Mouse (Mus musculus): ENCODE results near the gene Lsr.
"Not testable (repeated sequence)": the region's sequence is repeated elsewhere in the genome, so short reads cannot be mapped to it uniquely, and the experiment has no call there.

Lsr gene

GRCm38 (mm10) chr7:30962862-30963261 lies 10.4 kb downstream of the Lsr start:
- DNase-seq (ENCODE audit: low spot score) = no peak

GRCm38 (mm10) chr7:30959786-30960349 lies 13.4 kb downstream of the Lsr start:
- DNase-seq (ENCODE audit: low spot score) = no peak

DNA sequence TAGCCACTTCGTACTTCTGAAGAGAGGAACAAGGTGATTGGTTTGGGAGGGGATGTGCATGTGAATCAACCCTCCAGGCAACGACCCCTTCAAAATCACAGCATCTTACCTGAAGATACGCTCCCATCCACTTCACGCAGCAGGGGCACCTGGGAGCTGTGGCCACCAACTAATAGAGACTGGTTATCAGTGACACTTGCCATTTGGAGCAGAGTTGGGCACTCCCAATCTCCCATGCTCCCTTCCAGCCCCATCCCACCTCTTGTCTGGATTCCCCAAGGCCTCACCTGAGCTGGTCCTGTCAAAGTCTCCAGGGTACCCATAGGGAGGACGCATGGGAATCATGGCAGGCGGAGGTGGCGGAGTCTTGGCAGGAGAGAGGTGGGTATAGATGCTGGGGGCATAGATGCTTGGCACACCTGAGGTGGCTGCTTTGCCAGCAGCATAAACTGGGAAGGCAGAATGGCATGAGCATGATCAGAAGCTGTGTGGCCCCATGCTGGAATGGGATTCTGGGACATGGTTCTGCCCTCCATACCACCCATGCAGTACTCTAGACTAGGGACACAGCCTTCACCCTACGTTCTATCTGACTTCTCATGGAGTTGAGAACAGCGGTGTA lies 14.3 kb downstream of the Lsr start:
- DNase-seq (ENCODE audit: low spot score) = no peak

GRCm38 (mm10) chr7:30958109-30958865 lies 15.0 kb downstream of the Lsr start:
- DNase-seq (ENCODE audit: low spot score) = peak; percentile 11

DNA sequence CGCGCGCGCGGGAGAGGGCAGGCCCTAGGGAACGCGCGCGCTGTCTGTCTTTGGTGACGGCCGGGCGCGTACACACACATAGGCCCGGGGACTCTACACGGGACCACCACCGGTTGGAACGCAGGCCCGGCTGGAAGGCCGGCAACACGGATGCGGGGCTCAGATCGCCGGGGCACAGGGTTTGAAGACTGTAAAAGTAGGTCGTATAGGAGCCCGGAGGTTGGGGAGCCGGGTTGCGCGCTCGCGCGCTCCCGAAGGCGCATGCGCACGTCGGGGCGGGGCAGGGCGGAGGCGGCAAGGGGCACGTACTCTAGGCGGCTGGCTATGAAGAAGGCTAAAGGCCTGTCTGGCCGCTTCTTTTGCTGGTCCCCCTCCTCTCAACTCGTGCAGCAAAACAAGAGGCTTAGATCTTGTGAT lies 15.9 kb downstream of the Lsr start:
- peak; percentile 88 for DNase-seq (ENCODE audit: low spot score)

DNA sequence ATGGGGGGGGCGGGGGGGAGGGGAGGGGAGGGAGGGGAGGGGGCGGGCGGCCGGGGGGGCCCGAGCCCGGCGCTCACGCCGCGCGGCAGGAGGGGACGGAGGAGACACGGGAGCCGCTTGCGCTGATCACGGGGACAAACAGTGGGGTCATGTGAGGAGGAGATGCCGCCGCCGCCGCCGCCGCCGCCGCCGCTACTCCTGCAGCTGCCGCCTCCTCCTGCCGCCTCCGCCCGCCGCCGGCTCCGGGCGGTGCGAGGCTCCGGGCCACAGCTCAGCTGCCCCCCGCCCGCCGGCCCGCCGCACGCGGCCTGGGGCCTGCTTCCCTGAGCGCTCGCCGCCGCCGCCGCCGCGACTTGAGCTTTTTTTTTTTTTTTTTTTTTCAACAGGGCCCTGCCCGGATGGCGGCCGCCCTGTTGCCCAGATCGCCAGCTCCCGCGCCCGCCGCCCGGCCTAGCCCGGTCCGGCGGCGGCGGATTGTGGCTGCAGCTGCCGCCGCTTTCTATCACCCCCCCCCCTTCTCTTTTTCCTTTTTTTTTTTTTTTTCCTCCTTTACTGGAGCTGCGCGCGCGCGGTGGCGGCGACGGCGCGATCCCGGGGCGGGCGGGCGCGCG lies 16.4 kb downstream of the Lsr start, which contains the start of gene Usf2:
Gene Usf2, minus strand, starts transcription at position 48 of the 611 bp plus-strand sequence.
- DNase-seq (ENCODE audit: low spot score) = peak; percentile 75

DNA sequence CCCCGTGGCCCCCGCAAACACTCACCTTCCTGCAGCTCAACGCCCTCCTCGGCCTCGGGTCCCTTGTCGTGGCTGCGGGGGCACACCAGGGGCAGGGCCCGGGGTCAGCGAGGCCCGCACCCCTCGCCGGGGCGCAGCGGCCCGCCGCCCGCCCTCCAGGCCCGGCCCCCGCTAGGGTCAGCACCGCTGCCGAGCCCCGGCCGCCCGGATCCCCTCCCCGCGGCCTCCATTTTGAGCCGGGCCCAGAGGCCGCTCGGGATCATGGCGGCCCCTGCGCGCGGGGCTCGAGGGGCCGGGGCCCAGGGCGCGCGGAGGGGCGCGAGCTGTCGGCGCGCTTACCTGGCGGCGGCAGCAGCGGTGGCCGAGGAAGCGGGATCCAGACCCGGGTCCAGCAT lies 16.9 kb downstream of the Lsr start:
- DNase-seq (ENCODE audit: low spot score) = peak; percentile 50

DNA sequence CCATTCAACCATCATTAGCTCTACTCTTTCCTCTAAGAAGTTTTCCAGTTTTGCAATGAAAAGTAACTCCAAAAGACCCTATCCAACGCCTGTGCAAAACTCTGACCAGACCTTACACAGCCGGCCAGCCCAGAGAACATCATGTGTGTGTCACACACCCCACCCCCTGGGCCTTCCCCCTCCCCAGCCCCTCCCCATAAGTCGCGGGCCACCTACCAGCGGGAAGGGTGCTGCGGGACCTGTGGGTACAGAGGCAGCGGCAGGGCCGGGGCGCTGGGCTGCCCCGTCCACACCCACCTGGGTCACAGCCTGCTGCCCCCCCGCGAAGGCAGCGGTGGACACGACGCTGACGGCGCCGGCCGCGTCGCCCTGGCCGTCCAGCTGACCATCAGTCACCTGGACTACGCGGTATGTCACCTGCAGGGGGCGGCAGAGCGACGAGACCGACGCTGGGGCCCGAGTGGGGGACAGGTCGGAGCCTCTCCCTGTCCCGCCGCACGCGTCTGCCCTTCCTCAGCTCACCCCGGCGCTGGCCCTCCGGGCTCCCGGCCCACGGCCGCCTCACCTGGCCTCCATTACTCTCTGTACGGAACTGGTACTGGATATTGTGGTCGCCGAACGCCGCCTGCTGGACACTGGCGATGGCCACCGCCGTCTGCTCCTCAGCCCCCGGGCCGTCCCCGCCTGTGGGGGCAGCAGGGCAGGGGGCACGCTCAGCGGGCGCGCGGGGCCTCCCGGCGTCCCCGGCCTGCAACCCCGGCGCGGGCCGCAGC lies 17.5 kb downstream of the Lsr start:
- peak; percentile 92 for DNase-seq (ENCODE audit: low spot score)

- no peak for DNase-seq (ENCODE audit: low spot score)
Measured at GRCm38 (mm10) chr7:30954971-30955520, 18.2 kb downstream of the Lsr start.

DNA sequence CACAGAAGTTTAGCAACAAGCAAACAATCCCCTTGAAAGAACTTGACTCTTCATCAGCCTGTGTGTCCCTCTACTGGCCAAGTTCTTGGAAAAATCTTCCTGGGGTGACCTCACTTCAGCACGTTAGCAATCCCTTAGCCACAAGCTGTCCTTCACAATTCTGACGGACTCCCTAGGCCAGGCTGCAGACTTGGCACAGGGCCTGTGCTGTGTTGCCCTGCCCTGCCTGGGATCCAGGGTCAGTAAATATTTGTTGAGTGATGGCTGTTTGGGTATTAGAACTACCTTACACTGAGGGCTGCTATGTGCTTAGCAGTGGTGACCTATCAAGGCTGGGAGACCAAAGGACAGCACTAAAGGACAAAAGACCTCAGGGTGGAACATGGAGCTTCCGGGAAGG lies 19.2 kb downstream of the Lsr start:
- no peak for DNase-seq (ENCODE audit: low spot score)

DNA sequence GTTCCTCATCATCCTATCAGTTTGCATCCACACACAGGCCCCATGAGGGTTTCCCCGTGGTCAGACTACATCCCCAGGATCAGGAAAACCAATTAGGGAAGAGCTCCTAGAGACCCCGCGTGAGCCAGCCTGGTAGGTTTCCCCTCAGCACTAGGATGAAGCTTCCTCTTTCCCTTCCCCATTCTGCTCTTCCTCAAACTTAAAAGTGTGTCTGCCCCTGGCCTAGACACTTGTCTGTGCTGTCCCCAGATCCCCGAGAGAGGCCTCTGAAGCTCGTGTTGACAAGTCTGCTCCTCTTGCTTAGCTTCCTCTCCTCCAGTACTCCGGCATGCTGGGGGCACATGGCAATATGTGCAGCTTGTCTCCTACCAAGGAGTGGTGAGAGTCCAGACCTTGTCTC lies 19.8 kb downstream of the Lsr start:
- no peak for DNase-seq (ENCODE audit: low spot score)

DNA sequence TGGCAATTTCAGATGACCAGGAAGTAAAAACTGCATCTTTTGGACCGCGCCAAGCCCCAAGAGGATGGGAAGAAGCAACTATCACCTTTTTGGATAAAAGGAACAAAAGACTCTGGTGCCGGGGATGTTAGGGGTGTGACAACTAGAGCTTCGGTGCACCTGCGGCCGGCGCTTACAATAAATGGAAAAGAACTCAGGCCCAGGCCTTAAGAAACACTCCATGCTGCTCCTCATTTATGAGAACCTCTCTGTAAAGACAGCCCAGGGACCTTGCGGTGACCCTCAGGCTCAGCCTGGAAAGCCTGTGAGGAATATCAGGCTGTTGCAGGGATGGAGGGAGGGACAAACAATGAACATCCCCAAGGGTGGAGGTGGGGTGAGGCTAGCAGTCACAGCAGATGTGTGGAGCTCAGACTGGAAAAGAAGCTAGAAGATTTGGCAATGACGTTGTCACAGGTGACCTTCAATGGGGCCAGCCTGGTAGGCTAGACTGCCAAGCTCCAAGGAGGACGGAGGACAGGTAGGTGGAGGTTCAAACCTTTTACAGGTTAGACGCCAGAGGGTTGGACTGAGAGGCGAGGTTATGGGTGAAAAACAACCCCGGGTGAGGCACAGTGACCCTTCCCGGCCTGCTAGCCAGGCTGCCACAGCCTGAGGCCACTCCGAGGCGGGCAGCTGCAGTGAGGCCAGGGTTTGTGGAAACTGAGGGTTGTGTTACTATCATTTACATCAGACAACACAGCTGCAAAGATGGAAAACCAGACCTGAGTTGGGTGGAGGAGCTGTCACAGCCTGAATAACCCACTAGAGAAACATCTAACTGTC lies 20.6 kb downstream of the Lsr start:
- DNase-seq (ENCODE audit: low spot score) = no peak

GRCm38 (mm10) chr7:30949902-30950301 lies 23.4 kb downstream of the Lsr start:
- not testable (repeated sequence) for DNase-seq (ENCODE audit: low spot score)

DNA sequence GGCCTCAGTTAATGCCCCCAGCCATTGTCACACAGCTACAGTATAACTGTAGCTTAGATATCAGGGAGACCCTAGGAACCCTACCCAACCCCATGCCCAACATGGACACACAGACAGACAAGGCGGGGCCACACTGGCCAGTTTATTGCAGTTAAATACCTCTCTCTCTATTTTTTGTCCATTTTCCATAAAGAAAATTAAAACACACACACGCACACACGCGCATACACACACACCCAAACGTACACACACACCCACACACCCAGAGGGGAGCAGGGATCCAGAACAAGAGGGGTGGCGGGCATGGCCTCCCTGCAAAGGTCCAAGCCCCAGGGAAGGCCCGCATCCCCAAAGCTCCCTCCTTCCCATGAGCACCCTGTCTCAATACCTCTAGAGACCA lies 27.4 kb downstream of the Lsr start:
- DNase-seq (ENCODE audit: low spot score) = no peak

GRCm38 (mm10) chr7:30945466-30945865 lies 27.8 kb downstream of the Lsr start:
- not testable (repeated sequence) for DNase-seq (ENCODE audit: low spot score)

DNA sequence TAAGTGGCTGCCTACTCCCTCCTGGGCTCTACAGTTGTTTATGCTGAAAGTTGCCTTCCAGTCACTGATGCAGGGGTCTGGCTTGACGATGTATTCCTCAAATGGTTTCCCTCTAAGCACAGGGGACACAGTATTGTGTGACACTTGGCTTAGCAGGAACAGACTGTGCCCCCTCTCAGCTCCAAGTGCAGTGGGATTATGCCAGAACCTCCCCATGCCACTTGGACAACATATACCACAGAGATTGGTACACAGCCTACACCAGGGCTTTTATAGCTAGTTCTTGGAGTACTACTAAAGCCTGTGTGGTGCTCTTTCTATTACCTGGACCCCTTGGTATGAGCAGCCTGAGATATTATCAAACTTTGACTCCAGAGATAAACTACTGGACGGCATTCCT lies 28.6 kb downstream of the Lsr start:
- DNase-seq (ENCODE audit: low spot score) = not testable (repeated sequence)

- no peak for DNase-seq (ENCODE audit: low spot score)
Measured at GRCm38 (mm10) chr7:30943909-30944635, 29.2 kb downstream of the Lsr start, which contains the start of gene Hamp. Gene Hamp (minus strand): TSS chr7:30944032.

GRCm38 (mm10) chr7:30942365-30942764 lies 30.9 kb downstream of the Lsr start:
- DNase-seq (ENCODE audit: low spot score) = not testable (repeated sequence)

GRCm38 (mm10) chr7:30940070-30940469 lies 33.2 kb downstream of the Lsr start:
- DNase-seq (ENCODE audit: low spot score) = not testable (repeated sequence)

Measured in embryo, embryonic 10.5 days (tissue).